Mouse (Mus musculus): ENCODE measurements around the gene Galnt2.

- TF ChIP-seq USF1 (IDR thresholded peaks at IDR 0.05; ENCODE audit: low read depth) (no peak), POLR2AphosphoS2 (IDR thresholded peaks at IDR 0.05; ENCODE audit: insufficient read length, low read depth) (no peak), MYOG (IDR thresholded peaks at IDR 0.05; ENCODE audit: control insufficient read depth in 1 of 3, insufficient read depth in 1 of 3, insufficient read length in 2 of 3, low read depth in 2 of 3) (no peak), POLR2A (IDR thresholded peaks at IDR 0.05; ENCODE audit: insufficient read length, low read depth) (no peak), CEBPB (IDR thresholded peaks at IDR 0.05; ENCODE audit: insufficient read depth, poor library complexity, severe bottlenecking) (no peak), TCF12 (IDR thresholded peaks at IDR 0.05; ENCODE audit: insufficient read depth, poor library complexity, severe bottlenecking) (no peak), MYOD1 (IDR thresholded peaks at IDR 0.05; ENCODE audit: control insufficient read depth in 1 of 3, insufficient read length in 2 of 3, low read depth in 2 of 3) (no peak), E2F4 (IDR thresholded peaks at IDR 0.05; ENCODE audit: insufficient read depth) (no peak), REST (IDR thresholded peaks at IDR 0.05; ENCODE audit: insufficient read depth, insufficient read length) (no peak), SRF (IDR thresholded peaks at IDR 0.05; ENCODE audit: control insufficient read depth, insufficient read length, low read depth) (no peak), MAX (IDR thresholded peaks at IDR 0.05; ENCODE audit: low read depth) (no peak)
Observed at GRCm38 (mm10) chr8:124343991-124344390, 112.8 kb downstream of the Galnt2 start.

All from myocyte (in vitro differentiated cells).